Mouse (Mus musculus) midbrain, embryonic 13.5 days (tissue): ENCODE results near the gene Wfdc18. TPM values are rescaled to one million over a fixed set of nuclear protein-coding genes. Genes with fewer than 3 reads are reported as not detected.

Experiments used
- ATAC-seq: fragments of 200-750 bp; cut with Nextera tagmentation; 2 replicates; pipeline ENCODE4 v1.8.0; 2017; ENCODE audit warnings: mild to moderate bottlenecking, moderate TSS enrichment, moderate library complexity
- H3K27ac ChIP-seq: fragments of 300-500 bp; sonication (generic); 2 replicates; pipeline ENCODE4 v1.5.1; 2015; ENCODE audit warnings: inconsistent platforms, mild to moderate bottlenecking, moderate library complexity
- H3K27me3 ChIP-seq: fragments of 300-500 bp; sonication (generic); 2 replicates; pipeline ENCODE4 v1.6.1; 2015; ENCODE audit warnings: mild to moderate bottlenecking, inconsistent platforms
- H3K36me3 ChIP-seq: fragments of 300-500 bp; sonication (generic); 2 replicates; pipeline ENCODE4 v1.6.1; 2015; ENCODE audit warnings: mild to moderate bottlenecking, inconsistent platforms
- H3K4me1 ChIP-seq: fragments of 300-500 bp; sonication (generic); replicated peaks from 2 replicates; pipeline ENCODE4 v1.6.1; 2015; ENCODE audit warnings: inconsistent platforms
- H3K4me2 ChIP-seq: fragments of 300-500 bp; sonication (generic); replicated peaks from 2 replicates; pipeline ENCODE4 v1.6.1; 2015; ENCODE audit warnings: moderate library complexity, mild to moderate bottlenecking, inconsistent platforms
- H3K4me3 ChIP-seq: fragments of 300-500 bp; sonication (generic); replicated peaks from 2 replicates; pipeline ENCODE4 v1.5.1; 2015; ENCODE audit warnings: mild to moderate bottlenecking, inconsistent platforms
- H3K9ac ChIP-seq: fragments of 300-500 bp; sonication (generic); replicated peaks from 2 replicates; pipeline ENCODE4 v1.6.1; 2015; ENCODE audit warnings: mild to moderate bottlenecking, inconsistent platforms
- H3K9me3 ChIP-seq: fragments of 300-500 bp; sonication (generic); 2 replicates; pipeline ENCODE4 v1.6.1; 2016; ENCODE audit warnings: mild to moderate bottlenecking, inconsistent platforms
- WGBS: fragments of 180-500 bp; shearing (Covaris S2); methylation state at CpG from one replicate; pipeline ENCODE4 v1.1.7; 2015; 5-methylcytosine and 5-hydroxymethylcytosine counted together
- polyA plus RNA-seq: library from polyadenylated mRNA; unstranded; fragments of >200 nt; fragmentation: Nextera tagmentation; extraction: Ambion mirVana; gene quantifications from 2 replicates; pipeline ENCODE4 v1.2.1, GENCODE M21; 2015

The Wfdc18 gene
- polyA plus RNA-seq, 1 experiment from 2014 or later = not detected

DNA sequence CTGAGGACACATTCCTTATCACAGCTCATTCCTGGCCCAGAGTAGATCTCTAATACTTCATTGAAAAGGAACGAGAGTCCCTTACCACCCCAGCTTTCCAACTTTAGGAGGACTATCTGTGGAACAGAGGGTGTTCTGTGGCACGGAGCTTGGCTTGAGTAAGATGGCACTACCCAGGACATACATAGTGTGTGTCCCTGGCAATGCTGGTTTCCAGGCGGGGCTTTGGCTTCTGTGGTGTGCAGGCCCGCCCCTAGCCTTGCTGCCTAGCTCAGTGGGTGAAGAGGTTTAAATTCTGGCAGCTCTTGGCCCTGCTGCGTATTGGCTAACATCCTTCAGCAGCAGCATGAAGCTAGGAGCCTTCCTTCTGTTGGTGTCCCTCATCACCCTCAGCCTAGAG lies 37.9 kb downstream of the Wfdc18 start, which contains the start of gene Wfdc21:
Wfdc21 (plus strand) TSS at position 260 of the 400 bp plus-strand sequence.
- 77% methylated on average over 5 of the region's 5 CpGs for WGBS
- H3K4me1 ChIP-seq = no peaks in the 10 kb centered on the region
- no peak for ATAC-seq

GRCm38 (mm10) chr11:83747376-83748265 lies 38.8 kb downstream of the Wfdc18 start:
- no peak overlapping the region for H3K4me3 ChIP-seq
- no peak for ATAC-seq
- no peaks in the 10 kb centered on the region for H3K36me3 ChIP-seq
- H3K4me2 ChIP-seq = no peak overlapping the region
- WGBS = 58% methylated on average over 6 of the region's 6 CpGs
- H3K9me3 ChIP-seq = no peaks in the 10 kb centered on the region
- peaks cover 49% of the 10 kb centered on the region for H3K27me3 ChIP-seq
- H3K27ac ChIP-seq = no peak overlapping the region
- no peak overlapping the region for H3K9ac ChIP-seq
- no peaks in the 10 kb centered on the region for H3K4me1 ChIP-seq

More for the DNA sequence above, 37.9 kb downstream of the Wfdc18 start, which contains the start of gene Wfdc21:
- Histone ChIP-seq H3K9me3 (no peaks in the 10 kb centered on the region), H3K4me3 (no peak within 1 kb of the TSS), H3K36me3 (no peaks in the 10 kb centered on the region), H3K27ac (no peak within 1 kb of the TSS), H3K4me2 (no peak within 1 kb of the TSS), H3K9ac (no peak within 1 kb of the TSS), H3K27me3 (peaks cover 42% of the 10 kb centered on the region)

DNA sequence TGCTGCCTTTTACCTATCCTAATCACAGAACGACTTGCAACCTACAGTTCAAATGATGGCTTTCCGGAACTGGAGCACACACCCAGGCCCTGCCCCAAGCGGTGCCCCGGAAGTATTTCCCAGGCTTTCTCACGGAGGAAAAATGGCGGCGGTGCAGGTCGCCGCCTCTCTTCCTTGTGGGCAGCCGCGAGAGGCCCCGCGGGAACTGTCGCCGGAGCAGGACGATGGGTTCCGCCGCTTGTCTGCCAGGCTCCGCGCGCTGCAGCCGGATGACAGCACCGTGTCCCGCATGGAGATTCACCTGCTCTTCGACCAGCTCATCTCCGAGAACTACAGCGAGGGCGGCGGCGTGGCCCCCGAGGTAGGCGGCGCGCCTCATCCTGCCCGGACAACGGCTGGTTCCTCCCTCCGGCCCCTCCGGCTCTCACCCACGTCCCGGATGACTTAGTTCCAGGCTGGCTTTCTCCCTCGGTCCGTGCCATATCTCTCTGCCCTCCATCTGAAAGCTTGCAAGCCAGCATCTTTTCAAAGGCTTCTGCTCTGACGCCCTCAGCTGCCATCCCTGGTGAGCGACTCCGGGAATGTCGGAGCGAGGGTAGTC lies 44.9 kb downstream of the Wfdc18 start, which contains the start of gene Heatr6:
Heatr6 (plus strand) TSS at position 116 of the 601 bp plus-strand sequence.
- Histone ChIP-seq H3K9me3 (no peaks in the 10 kb centered on the region), H3K4me1 (peaks cover 23% of the 10 kb centered on the region), H3K27me3 (peaks cover 25% of the 10 kb centered on the region), H3K4me3 (peak within 1 kb of the TSS; percentile 71), H3K36me3 (peaks cover 27% of the 10 kb centered on the region), H3K9ac (peak within 1 kb of the TSS; percentile 70), H3K27ac (peak within 1 kb of the TSS; percentile 89), H3K4me2 (peak within 1 kb of the TSS; percentile 70)
- peak; percentile 98 for ATAC-seq
- under 1% methylated on average over 47 of the region's 47 CpGs for WGBS

- peaks cover 33% of the 10 kb centered on the region for H3K36me3 ChIP-seq
- ATAC-seq = peak; percentile 41; the same call in 1 of the 2 replicates
- peak overlapping the region; percentile 89 for H3K27ac ChIP-seq
- H3K4me2 ChIP-seq = peak overlapping the region; percentile 70
- WGBS = 2% methylated on average over 8 of the region's 8 CpGs
- H3K27me3 ChIP-seq = peaks cover 20% of the 10 kb centered on the region
- H3K9me3 ChIP-seq = no peaks in the 10 kb centered on the region
- peaks cover 23% of the 10 kb centered on the region for H3K4me1 ChIP-seq
- H3K4me3 ChIP-seq = peak overlapping the region; percentile 71
- H3K9ac ChIP-seq = peak overlapping the region; percentile 70
These were observed 45.4 kb downstream of the Wfdc18 start for GRCm38 (mm10) chr11:83754227-83754626.

Other genes starting within 250 kb of the Wfdc18 start
- 2.5 and 3.6 TPM in 2 replicates for gene Mmp28, start 245.9 kb upstream of the Wfdc18 start, polyA plus RNA-seq
- gene Taf15, start 235.9 kb upstream of the Wfdc18 start, polyA plus RNA-seq = 17.6 and 19.9 TPM in 2 replicates
- not detected in 2 replicates for gene Heatr9, start 186.8 kb upstream of the Wfdc18 start, polyA plus RNA-seq
- gene Ccl5, start 178.5 kb upstream of the Wfdc18 start, polyA plus RNA-seq = not detected in 2 replicates
- gene Ccl9, start 130.4 kb upstream of the Wfdc18 start, polyA plus RNA-seq = 1.2 TPM in 2 replicates
- 0.67 and 1.0 TPM in 2 replicates for gene Ccl6, start 115.9 kb upstream of the Wfdc18 start, polyA plus RNA-seq
- gene Rpl9-ps1, start 63.4 kb upstream of the Wfdc18 start, polyA plus RNA-seq = not detected in 2 replicates
- 0.64 and 0.65 TPM in 2 replicates for gene Ccl3, start 59.7 kb upstream of the Wfdc18 start, polyA plus RNA-seq
- 0.32 TPM in 1 of 2 replicates, not detected in the other for gene Ccl4, start 46.4 kb upstream of the Wfdc18 start, polyA plus RNA-seq
- 0.44 TPM in 1 of 2 replicates, not detected in the other for gene Wfdc17, start 5.0 kb upstream of the Wfdc18 start, polyA plus RNA-seq
- gene Wfdc21, start 37.9 kb downstream of the Wfdc18 start, polyA plus RNA-seq = 0.43 TPM in 1 of 2 replicates, not detected in the other
- 41.7 and 44.5 TPM in 2 replicates for gene Heatr6, start 44.7 kb downstream of the Wfdc18 start, polyA plus RNA-seq
- 0.10 TPM in 1 of 2 replicates, not detected in the other for gene Hnf1b, start 141.0 kb downstream of the Wfdc18 start, polyA plus RNA-seq
- gene Ddx52, start 233.0 kb downstream of the Wfdc18 start, polyA plus RNA-seq = 33.0 and 34.6 TPM in 2 replicates